Mouse (Mus musculus) brain, embryonic 14.5 days (tissue): ENCODE data around the gene Tefm.

ENCODE experiments used
- CTCF ChIP-seq: fragments of 200-500 bp; IDR thresholded peaks from 2 replicates; pipeline ENCODE4 v1.5.1; 2012; ENCODE audit warnings: inconsistent platforms, mild to moderate bottlenecking, moderate library complexity, borderline replicate concordance; ENCODE audit not compliant: insufficient read depth, insufficient read length; ENCODE audit errors: extremely low read depth
- POLR2A ChIP-seq: fragments of 200-500 bp; IDR thresholded peaks from 2 replicates; pipeline ENCODE4 v1.6.1; 2012; ENCODE audit warnings: mild to moderate bottlenecking, inconsistent platforms, borderline replicate concordance; ENCODE audit not compliant: poor library complexity, insufficient read depth, insufficient read length, severe bottlenecking; ENCODE audit errors: extremely low read depth

- no peak for TF ChIP-seq CTCF
- TF ChIP-seq POLR2A: no peak
These were observed 12.0 kb upstream of the Tefm start, which contains the start of gene Adap2 for GRCm38 (mm10) chr11:80153857-80154495.
